Mouse (Mus musculus) E14TG2a.4 (cell line): ENCODE results near the gene Ube2j2.

Source experiments
- CTCF ChIP-seq: conservative IDR thresholded peaks from 2 replicates; pipeline ENCODE4 v1.5.1; 2014; ENCODE audit warnings: low read length
- NANOG ChIP-seq: IDR thresholded peaks from 2 replicates; pipeline ENCODE4 v1.6.1; 2014; ENCODE audit warnings: borderline replicate concordance, low read length, mixed read lengths
- POU5F1 ChIP-seq: IDR thresholded peaks from 2 replicates; pipeline ENCODE4 v1.6.1; 2014; ENCODE audit warnings: low read length, borderline replicate concordance

- TF ChIP-seq CTCF (no peak), POU5F1 (no peak), NANOG (no peak)
Observed at GRCm38 (mm10) chr4:155962167-155962971, 18.7 kb downstream of the Ube2j2 start, which contains the start of gene C1qtnf12.
